Mouse (Mus musculus): ENCODE data around the gene Cga. TPM values are rescaled to one million over a fixed set of nuclear protein-coding genes. Genes with fewer than 3 reads are reported as not detected.

Cga gene
- total and polyA plus RNA-seq, 3 experiments = not detected

- Histone ChIP-seq H3K27me3 (replicated peaks) (no peaks in the 10 kb centered on the region), H3K4me3 (replicated peaks in 1 of 3; ENCODE audit: low read depth in 2 of 3, low read length in 2 of 3, poor library complexity in 1 of 3) (peak overlapping the region in 1 of 3 experiments; percentile 43), H3K4me1 (ENCODE audit: control insufficient read depth in 1 of 2, insufficient read depth in 2 of 2) (peaks cover 0 to 5% of the 10 kb centered on the region in 2 experiments; a peak in 1 of 4 replicates), H3K9ac (ENCODE audit: insufficient read depth, low read depth) (no peak overlapping the region), H3K4me2 (ENCODE audit: insufficient read depth, low read depth, poor library complexity, severe bottlenecking) (no peak overlapping the region), H3K79me2 (replicated peaks; ENCODE audit: control insufficient read depth, extremely low read depth, insufficient read depth, poor library complexity, severe bottlenecking) (no peaks in the 10 kb centered on the region), H3K27ac (ENCODE audit: insufficient read depth, low read depth) (no peak overlapping the region), H3K36me3 (replicated peaks in 1 of 2; ENCODE audit: control insufficient read depth in 1 of 2, insufficient read depth in 1 of 2, low read length in 1 of 2) (peaks cover 0 to 10% of the 10 kb centered on the region in 2 experiments), H3K9me3 (replicated peaks; ENCODE audit: low read length) (no peaks in the 10 kb centered on the region)
- dilution Hi-C loops (cut with MboI; ENCODE audit: extremely low pct_ligation_motif_present, extremely low pct_unique_long_range_greater_than_20kb, low sequenced_read_pairs) = no loop called here
- TF ChIP-seq POLR2AphosphoS2 (IDR thresholded peaks at IDR 0.05; ENCODE audit: low read depth, low read length) (no peak), ELF1 (IDR thresholded peaks at IDR 0.05; ENCODE audit: low read depth, low read length) (peak; percentile 40; the same call in 1 of the 2 replicates)
- peak; percentile 34 for DNase-seq (ENCODE audit: extremely low read depth)
- in situ Hi-C loops (cut with MboI; ENCODE audit: low pct_ligation_motif_present, low pct_unique_long_range_greater_than_20kb, low sequenced_read_pairs) = no loop called here
These were observed 53.6 kb downstream of the Cga start for GRCm38 (mm10) chr4:34947181-34947580.

GRCm38 (mm10) chr4:34953716-34954115 is 60.1 kb downstream of the Cga start:
- in situ Hi-C loops (cut with MboI; ENCODE audit: low pct_ligation_motif_present, low pct_unique_long_range_greater_than_20kb, low sequenced_read_pairs) = loop anchor here (10.0 kb wide), 2 partner anchors 241 to 351 kb away; no protein-coding TSS in a partner anchor
- H3K9me3 ChIP-seq (replicated peaks; ENCODE audit: low read length) = no peaks in the 10 kb centered on the region

More at GRCm38 (mm10) chr4:34953716-34954115, 60.1 kb downstream of the Cga start:
- H3K4me1 ChIP-seq (ENCODE audit: control insufficient read depth in 1 of 2, insufficient read depth in 2 of 2) = no peaks in the 10 kb centered on the region
- no peak overlapping the region for H3K27ac ChIP-seq (ENCODE audit: insufficient read depth, low read depth)
- H3K79me2 ChIP-seq (replicated peaks; ENCODE audit: control insufficient read depth, extremely low read depth, insufficient read depth, poor library complexity, severe bottlenecking) = no peaks in the 10 kb centered on the region
- no peak overlapping the region for H3K4me3 ChIP-seq (replicated peaks in 1 of 3; ENCODE audit: low read depth in 2 of 3, low read length in 2 of 3, poor library complexity in 1 of 3)
- no peak overlapping the region for H3K9ac ChIP-seq (ENCODE audit: insufficient read depth, low read depth)
- H3K4me2 ChIP-seq (ENCODE audit: insufficient read depth, low read depth, poor library complexity, severe bottlenecking) = no peak overlapping the region
- TF ChIP-seq SMC3 (IDR thresholded peaks at IDR 0.05; ENCODE audit: low read depth, low read length) = no peak
- TF ChIP-seq POLR2AphosphoS2 (IDR thresholded peaks at IDR 0.05; ENCODE audit: low read depth, low read length) = no peak
- TF ChIP-seq MAZ (IDR thresholded peaks at IDR 0.05; ENCODE audit: low read depth, low read length) = no peak
- no peak for TF ChIP-seq TCF12 (IDR thresholded peaks at IDR 0.05; ENCODE audit: low read depth, low read length)
- no peak for TF ChIP-seq NRF1 (IDR thresholded peaks at IDR 0.05; ENCODE audit: low read depth, low read length)
- no peak for TF ChIP-seq SIN3A (IDR thresholded peaks at IDR 0.05; ENCODE audit: low read length)
- no peak for TF ChIP-seq MAFK (IDR thresholded peaks at IDR 0.05; ENCODE audit: insufficient replicate concordance, low read length)
- no peak for TF ChIP-seq JUN (IDR thresholded peaks at IDR 0.05; ENCODE audit: insufficient read depth, low read depth, low read length)
- no peak for TF ChIP-seq MXI1 (IDR thresholded peaks at IDR 0.05; ENCODE audit: low read depth, low read length)
- TF ChIP-seq NELFE (IDR thresholded peaks at IDR 0.05; ENCODE audit: low read depth, low read length) = no peak
- no peak for TF ChIP-seq USF1 (IDR thresholded peaks at IDR 0.05; ENCODE audit: low read depth, low read length)
- TF ChIP-seq IRF4 (IDR thresholded peaks at IDR 0.05; ENCODE audit: low read depth, low read length) = no peak
- no peak for TF ChIP-seq E2F4 (IDR thresholded peaks at IDR 0.05; ENCODE audit: insufficient replicate concordance, low read depth, low read length)
- H3K36me3 ChIP-seq (replicated peaks in 1 of 2; ENCODE audit: control insufficient read depth in 1 of 2, insufficient read depth in 1 of 2, low read length in 1 of 2) = peaks cover 2 to 44% of the 10 kb centered on the region in 2 experiments
- dilution Hi-C loops (cut with MboI; ENCODE audit: extremely low pct_ligation_motif_present, extremely low pct_unique_long_range_greater_than_20kb, low sequenced_read_pairs) = no loop called here
- no peaks in the 10 kb centered on the region for H3K27me3 ChIP-seq (replicated peaks)
- DNase-seq (ENCODE audit: extremely low read depth) = no peak

Other genes starting within 250 kb of the Cga start
- 16.6 and 18.2 TPM in 2 replicates for gene Slc35a1, start 206.3 kb upstream of the Cga start, total RNA-seq (2012; rRNA removed)
- 26.2 and 27.8 TPM in 2 replicates for gene Slc35a1, start 206.3 kb upstream of the Cga start, total RNA-seq (2014; rRNA removed)
- gene Slc35a1, start 206.3 kb upstream of the Cga start, polyA plus RNA-seq (2012; ENCODE audit: insufficient read length, low read depth) = 18.1 and 19.7 TPM in 2 replicates
- not detected in 2 replicates for gene Cfap206, start 163.6 kb upstream of the Cga start, total RNA-seq (2012; rRNA removed)
- not detected in 2 replicates for gene Cfap206, start 163.6 kb upstream of the Cga start, total RNA-seq (2014; rRNA removed)
- gene Cfap206, start 163.6 kb upstream of the Cga start, polyA plus RNA-seq (2012; ENCODE audit: insufficient read length, low read depth) = not detected in 2 replicates
- gene Gm136, start 137.5 kb upstream of the Cga start, total RNA-seq (2012; rRNA removed) = not detected in 2 replicates
- gene Gm136, start 137.5 kb upstream of the Cga start, total RNA-seq (2014; rRNA removed) = not detected in 2 replicates
- not detected in 2 replicates for gene Gm136, start 137.5 kb upstream of the Cga start, polyA plus RNA-seq (2012; ENCODE audit: insufficient read length, low read depth)
- 20.4 and 22.2 TPM in 2 replicates for gene Smim8, start 115.4 kb upstream of the Cga start, total RNA-seq (2012; rRNA removed)
- gene Smim8, start 115.4 kb upstream of the Cga start, total RNA-seq (2014; rRNA removed) = 62.5 and 69.1 TPM in 2 replicates
- 27.8 and 28.8 TPM in 2 replicates for gene Smim8, start 115.4 kb upstream of the Cga start, polyA plus RNA-seq (2012; ENCODE audit: insufficient read length, low read depth)
- 8.3 and 9.5 TPM in 2 replicates for gene Zfp292, start 10.8 kb upstream of the Cga start, total RNA-seq (2012; rRNA removed)
- 13.6 and 14.2 TPM in 2 replicates for gene Zfp292, start 10.8 kb upstream of the Cga start, total RNA-seq (2014; rRNA removed)
- gene Zfp292, start 10.8 kb upstream of the Cga start, polyA plus RNA-seq (2012; ENCODE audit: insufficient read length, low read depth) = 10.1 and 11.4 TPM in 2 replicates